Comparison of ENCODE assay signal across 29 mouse cellular contexts in the genomic region with DNA sequence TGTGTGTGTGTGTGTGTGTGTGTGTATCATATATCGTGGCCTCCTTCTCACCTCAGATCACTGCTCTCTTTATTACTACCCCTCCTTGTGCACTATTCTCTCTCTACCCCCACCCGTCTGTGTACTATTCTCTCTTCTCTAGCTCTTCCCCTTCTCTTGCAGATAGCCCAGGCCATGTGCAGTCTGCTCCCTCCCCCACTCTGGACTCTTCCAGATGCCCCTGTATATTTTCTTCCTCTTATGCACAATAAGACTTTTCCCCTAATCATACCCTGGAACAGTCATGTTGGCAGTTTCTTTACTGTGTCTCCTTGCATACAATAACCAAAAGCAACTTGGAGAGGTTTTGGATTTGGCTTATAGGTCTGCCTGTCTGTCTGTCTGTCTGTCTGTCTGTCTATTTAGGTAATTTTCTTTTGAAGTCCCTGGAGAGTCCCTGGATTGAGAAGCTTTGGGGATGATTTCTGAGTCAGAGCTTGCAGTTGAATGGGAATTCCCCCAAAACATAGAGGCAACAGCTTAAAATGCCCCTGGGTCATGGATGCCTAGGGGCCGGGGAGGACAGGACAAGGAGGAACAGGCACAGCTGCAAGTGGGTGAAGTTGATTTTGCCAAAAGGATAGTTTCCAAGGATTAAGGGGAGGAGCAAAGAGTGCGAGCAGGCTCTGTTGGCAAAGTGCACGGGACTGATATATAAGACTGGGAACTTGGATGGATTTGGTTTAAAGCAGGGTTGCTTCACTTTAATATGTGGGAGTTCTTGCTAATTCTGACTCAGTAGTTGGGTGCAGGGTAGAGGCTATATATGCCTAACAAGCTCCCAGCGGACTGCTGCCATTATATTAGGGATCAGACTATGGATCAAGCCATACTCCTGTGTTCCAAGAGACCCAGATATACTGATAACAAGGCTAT. TPM values are rescaled to one million over a fixed set of nuclear protein-coding genes. Genes with fewer than 3 reads are reported as not detected.
DNase-seq lines count a peak whose midpoint lies in the region; ATAC-seq and TF ChIP-seq lines count a peak whose summit lies in the region.
"Had no signal": no experiment of that assay in that cellular context is flagged by ENCODE, and none has a peak within 500 bp of the region (broad histone marks: within the 10 kb centered on the region; RNA-seq: fewer than 3 reads in every experiment).

No protein-coding gene starts in this region.

- TF ChIP-seq POLR2A in CH12.LX (IDR thresholded peaks at IDR 0.05; ENCODE audit: low read depth, low read length) = no peak; the same call in 1 of the 2 replicates

- peaks cover 43% of the 10 kb centered on the region for H3K79me2 ChIP-seq in CH12.LX (replicated peaks; ENCODE audit: control insufficient read depth, extremely low read depth, insufficient read depth, poor library complexity, severe bottlenecking)

- no peaks in the 10 kb centered on the region for H3K27me3 ChIP-seq in kidney, embryonic 15.5 days
- no peaks in the 10 kb centered on the region for H3K27me3 ChIP-seq in kidney, embryonic 14.5 days (ENCODE audit: control insufficient read depth, insufficient read depth, low read length)
- H3K27me3 ChIP-seq in CH12.LX (replicated peaks) = no peaks in the 10 kb centered on the region
- H3K27me3 ChIP-seq in intestine, embryonic 16.5 days (replicated peaks; ENCODE audit: control insufficient read depth, insufficient read depth, low read length) = no peaks in the 10 kb centered on the region
- H3K27me3 ChIP-seq in hindbrain, postnatal 0 days (ENCODE audit: insufficient read depth, low read length) = no peaks in the 10 kb centered on the region
- H3K27me3 ChIP-seq: embryonic facial prominence, embryonic 12.5 days; hindbrain, embryonic 13.5 days; limb, embryonic 12.5 days; midbrain, embryonic 15.5 days had no signal

- H3K4me2 ChIP-seq in kidney, embryonic 15.5 days = no peak overlapping the region
- H3K4me2 ChIP-seq in kidney, embryonic 14.5 days (replicated peaks; ENCODE audit: low read depth, low read length) = no peak overlapping the region
- peak overlapping the region; percentile 67 for H3K4me2 ChIP-seq in CH12.LX (ENCODE audit: insufficient read depth, low read depth, poor library complexity, severe bottlenecking)
- no peak overlapping the region for H3K4me2 ChIP-seq in intestine, embryonic 16.5 days (ENCODE audit: low read depth, low read length)
- no peak overlapping the region for H3K4me2 ChIP-seq in hindbrain, postnatal 0 days (ENCODE audit: low read depth, low read length)
- H3K4me2 ChIP-seq: embryonic facial prominence, embryonic 12.5 days; heart, embryonic 11.5 days; hindbrain, embryonic 13.5 days; limb, embryonic 12.5 days; liver, embryonic 15.5 days; midbrain, embryonic 15.5 days had no signal

- 0 out of 2 replicates have a peak, but pooled peaks cover 10% of the 10 kb centered on the region for H3K4me1 ChIP-seq in kidney, embryonic 15.5 days
- H3K4me1 ChIP-seq in kidney, embryonic 14.5 days (ENCODE audit: control insufficient read depth, insufficient read depth, low read length) = no peaks in the 10 kb centered on the region
- H3K4me1 ChIP-seq in CH12.LX (ENCODE audit: control insufficient read depth in 1 of 2, insufficient read depth in 2 of 2) = peaks cover 40 to 80% of the 10 kb centered on the region in 2 experiments
- H3K4me1 ChIP-seq in intestine, embryonic 16.5 days (ENCODE audit: control insufficient read depth, insufficient read depth, low read length) = peaks cover 13% of the 10 kb centered on the region
- H3K4me1 ChIP-seq in hindbrain, postnatal 0 days (ENCODE audit: insufficient read depth, low read length) = no peaks in the 10 kb centered on the region
- H3K4me1 ChIP-seq: embryonic facial prominence, embryonic 12.5 days; hindbrain, embryonic 13.5 days; limb, embryonic 12.5 days; midbrain, embryonic 15.5 days had no signal

- DNase-seq in 3T3-L1 (ENCODE audit: low read depth, low spot score) = peak; percentile 9
- peak; percentile 84 for DNase-seq in CH12.LX (ENCODE audit: extremely low read depth)
- DNase-seq in frontal cortex, postnatal 10 days (ENCODE audit: low spot score in 2 of 2) = no peak
- no peak for DNase-seq in hindbrain, postnatal 0 days (ENCODE audit: low spot score)
- DNase-seq: adrenal gland, postnatal 10 days; cerebellum, adult 11 months; cerebellum, adult 9-10 months; cerebellum, postnatal 36 days; heart, adult 18-20 months; heart, postnatal 4 days; kidney, adult 2 months; kidney, postnatal 10 days; right cerebral cortex, postnatal 25 days; spleen, adult 18-20 months; thymus, adult 18-20 months; thymus, postnatal 36 days had no signal

- in situ Hi-C loops in CH12.LX (cut with MboI; ENCODE audit: low pct_ligation_motif_present, low pct_unique_long_range_greater_than_20kb, low sequenced_read_pairs) = loop anchor here (5.0 kb wide), 1 partner anchor 37 kb away; no protein-coding TSS in a partner anchor

- dilution Hi-C loops in CH12.LX (cut with MboI; ENCODE audit: extremely low pct_ligation_motif_present, extremely low pct_unique_long_range_greater_than_20kb, low sequenced_read_pairs) = no loop called here

- H3K27ac ChIP-seq in kidney, embryonic 15.5 days = peak overlapping the region; percentile 41; the same call in 1 of the 2 replicates
- no peak overlapping the region for H3K27ac ChIP-seq in kidney, embryonic 14.5 days (ENCODE audit: low read depth, low read length)
- H3K27ac ChIP-seq in CH12.LX (ENCODE audit: insufficient read depth, low read depth) = peak overlapping the region; percentile 95
- 0 out of 2 replicates have a peak overlapping the region, but pooled peaks have one; percentile 33 for H3K27ac ChIP-seq in intestine, embryonic 16.5 days (ENCODE audit: low read length)
- no peak overlapping the region for H3K27ac ChIP-seq in hindbrain, postnatal 0 days
- H3K27ac ChIP-seq: embryonic facial prominence, embryonic 12.5 days; hindbrain, embryonic 13.5 days; limb, embryonic 12.5 days; liver, embryonic 15.5 days; midbrain, embryonic 10.5 days; midbrain, embryonic 15.5 days had no signal

- H3K9me3 ChIP-seq in kidney, embryonic 15.5 days (replicated peaks) = no peaks in the 10 kb centered on the region
- no peaks in the 10 kb centered on the region for H3K9me3 ChIP-seq in kidney, embryonic 14.5 days (ENCODE audit: control insufficient read depth, low read length)
- H3K9me3 ChIP-seq in CH12.LX (replicated peaks; ENCODE audit: low read length) = no peaks in the 10 kb centered on the region
- no peaks in the 10 kb centered on the region for H3K9me3 ChIP-seq in intestine, embryonic 16.5 days (ENCODE audit: control insufficient read depth, low read length)
- no peaks in the 10 kb centered on the region for H3K9me3 ChIP-seq in hindbrain, postnatal 0 days (ENCODE audit: low read length)
- H3K9me3 ChIP-seq: embryonic facial prominence, embryonic 12.5 days; G1E; hindbrain, embryonic 13.5 days; limb, embryonic 12.5 days; liver, embryonic 15.5 days; midbrain, embryonic 10.5 days; midbrain, embryonic 15.5 days had no signal

- no peak for TF ChIP-seq RAD21 in CH12.LX (IDR thresholded peaks at IDR 0.05; ENCODE audit: low read depth, low read length)

- no peak overlapping the region for H3K4me3 ChIP-seq in kidney, embryonic 15.5 days (replicated peaks)
- H3K4me3 ChIP-seq in kidney, embryonic 14.5 days (ENCODE audit: low read length) = no peak overlapping the region
- H3K4me3 ChIP-seq in CH12.LX (replicated peaks in 1 of 3; ENCODE audit: low read depth in 2 of 3, low read length in 2 of 3, poor library complexity in 1 of 3) = no peak overlapping the region
- no peak overlapping the region for H3K4me3 ChIP-seq in intestine, embryonic 16.5 days (ENCODE audit: low read length)
- no peak overlapping the region for H3K4me3 ChIP-seq in hindbrain, postnatal 0 days (ENCODE audit: low read length)
- H3K4me3 ChIP-seq: embryonic facial prominence, embryonic 12.5 days; hindbrain, embryonic 13.5 days; limb, embryonic 12.5 days; liver, embryonic 15.5 days; midbrain, embryonic 10.5 days; midbrain, embryonic 15.5 days had no signal

- H3K36me3 ChIP-seq in kidney, embryonic 15.5 days = no peaks in the 10 kb centered on the region
- no peaks in the 10 kb centered on the region for H3K36me3 ChIP-seq in kidney, embryonic 14.5 days (ENCODE audit: control insufficient read depth, insufficient read depth, low read length)
- H3K36me3 ChIP-seq in CH12.LX (replicated peaks in 1 of 2; ENCODE audit: control insufficient read depth in 1 of 2, insufficient read depth in 1 of 2, low read length in 1 of 2) = peaks cover 67 to 78% of the 10 kb centered on the region in 2 experiments
- no peaks in the 10 kb centered on the region for H3K36me3 ChIP-seq in intestine, embryonic 16.5 days (ENCODE audit: control insufficient read depth, insufficient read depth, low read length)
- H3K36me3 ChIP-seq in hindbrain, postnatal 0 days (ENCODE audit: insufficient read depth, low read length) = no peaks in the 10 kb centered on the region
- H3K36me3 ChIP-seq: embryonic facial prominence, embryonic 12.5 days; G1E; hindbrain, embryonic 13.5 days; limb, embryonic 12.5 days; liver, embryonic 15.5 days; midbrain, embryonic 10.5 days; midbrain, embryonic 15.5 days had no signal

- no peak for ATAC-seq in kidney, embryonic 15.5 days (replicated peaks; ENCODE audit: low FRiP score)
- ATAC-seq in kidney, embryonic 14.5 days (ENCODE audit: low FRiP score, low TSS enrichment) = no peak
- ATAC-seq in intestine, embryonic 16.5 days = peak; percentile 26
- ATAC-seq in hindbrain, postnatal 0 days = no peak
- ATAC-seq: forebrain, embryonic 16.5 days; lung, postnatal 0 days; midbrain, embryonic 15.5 days had no signal

- WGBS in kidney, embryonic 15.5 days = 76% methylated on average over 6 of the region's 6 CpGs
- WGBS in kidney, embryonic 14.5 days = 82% methylated on average over 6 of the region's 6 CpGs
- WGBS in intestine, embryonic 16.5 days = 72% methylated on average over 6 of the region's 6 CpGs
- 79% methylated on average over 6 of the region's 6 CpGs for WGBS in hindbrain, postnatal 0 days

- TF ChIP-seq EP300 in CH12.LX (IDR thresholded peaks at IDR 0.05; ENCODE audit: low read length) = peak; percentile 58

- H3K9ac ChIP-seq in kidney, embryonic 15.5 days = no peak overlapping the region
- H3K9ac ChIP-seq in kidney, embryonic 14.5 days (ENCODE audit: low read depth, low read length) = no peak overlapping the region
- H3K9ac ChIP-seq in CH12.LX (ENCODE audit: insufficient read depth, low read depth) = 0 out of 2 replicates have a peak overlapping the region, but pooled peaks have one; percentile 14
- H3K9ac ChIP-seq in intestine, embryonic 16.5 days (ENCODE audit: low read depth, low read length) = no peak overlapping the region
- no peak overlapping the region for H3K9ac ChIP-seq in hindbrain, postnatal 0 days (replicated peaks; ENCODE audit: low read length)
- H3K9ac ChIP-seq: embryonic facial prominence, embryonic 12.5 days; hindbrain, embryonic 13.5 days; limb, embryonic 12.5 days; liver, embryonic 15.5 days; midbrain, embryonic 15.5 days had no signal

- TF ChIP-seq CTCF in CH12.LX (conservative IDR thresholded peaks at IDR 0.05 in 1 of 2, IDR thresholded peaks at IDR 0.05 in 1 of 2; ENCODE audit: low read depth in 2 of 2, low read length in 2 of 2) = no peak
- no peak for TF ChIP-seq CTCF in hindbrain, postnatal 0 days (IDR thresholded peaks at IDR 0.05; ENCODE audit: low read depth)

RNA-seq across cellular contexts. Expression of a gene that starts 29.1 kb away (rescaled TPM):
- polyA plus RNA-seq in kidney, embryonic 15.5 days (2015; fragmentation: Nextera tagmentation; extraction: Ambion mirVana) = 12.6 and 15.6 TPM in 2 replicates
- 10.5 and 11.9 TPM in 2 replicates for polyA plus RNA-seq in kidney, embryonic 14.5 days (2014; fragmentation: Nextera tagmentation; extraction: Ambion mirVana)
- total RNA-seq in CH12.LX (2012; rRNA removed) (86.8 and 142 TPM in 2 replicates), CH12.LX (2014; rRNA removed) (101 and 108 TPM in 2 replicates)
- 259 and 284 TPM in 2 replicates for polyA plus RNA-seq in CH12.LX (2012; ENCODE audit: insufficient read length, low read depth)
- 22.6 and 27.3 TPM in 2 replicates for polyA plus RNA-seq in intestine, embryonic 16.5 days (2015; fragmentation: Nextera tagmentation; extraction: Ambion mirVana)
- 0.05 and 0.40 TPM in 2 replicates for total RNA-seq in hindbrain, postnatal 0 days (2014; rRNA removed)
- polyA plus RNA-seq in hindbrain, postnatal 0 days (2015; fragmentation: Nextera tagmentation; extraction: Ambion mirVana) = 1.1 and 1.4 TPM in 2 replicates

Comparison
In these comparisons a context has a peak if more than half of its experiments do, and no peak if none do; other contexts are left out.
1. H3K27ac ChIP-seq: peak in kidney, embryonic 15.5 days (single experiment), CH12.LX (single experiment) and intestine, embryonic 16.5 days (single experiment); none in kidney, embryonic 14.5 days (single experiment) and hindbrain, postnatal 0 days (single experiment).
2. DNase-seq: peak in 3T3-L1 (single experiment) and CH12.LX (single experiment); none in frontal cortex, postnatal 10 days (0 of 2) and hindbrain, postnatal 0 days (single experiment).